Mouse (Mus musculus) gastrocnemius, postnatal 36 days (tissue): ENCODE measurements at regions not wholly inside any gene's neighbourhood (a gene's known extent, or its start where the extent isn't known, plus 50 kb on each side); places are given as distances from the start of the nearest gene placed in this dataset.

Experiments
- DNase-seq, 2 experiments: peaks; one replicate each; pipeline ENCODE4 v3.0.0; 2022
- intact Hi-C: fragments of 180-260 bp; cut with DNase I; formaldehyde crosslinking; loops from one replicate; pipeline ENCODE4 v1.15.1; 2025

- intact Hi-C loops = no loop called here
- no peak for DNase-seq
Measured at GRCm38 (mm10) chr7:70839190-70839589, 472.7 kb upstream of the Nr2f2 start.

DNA sequence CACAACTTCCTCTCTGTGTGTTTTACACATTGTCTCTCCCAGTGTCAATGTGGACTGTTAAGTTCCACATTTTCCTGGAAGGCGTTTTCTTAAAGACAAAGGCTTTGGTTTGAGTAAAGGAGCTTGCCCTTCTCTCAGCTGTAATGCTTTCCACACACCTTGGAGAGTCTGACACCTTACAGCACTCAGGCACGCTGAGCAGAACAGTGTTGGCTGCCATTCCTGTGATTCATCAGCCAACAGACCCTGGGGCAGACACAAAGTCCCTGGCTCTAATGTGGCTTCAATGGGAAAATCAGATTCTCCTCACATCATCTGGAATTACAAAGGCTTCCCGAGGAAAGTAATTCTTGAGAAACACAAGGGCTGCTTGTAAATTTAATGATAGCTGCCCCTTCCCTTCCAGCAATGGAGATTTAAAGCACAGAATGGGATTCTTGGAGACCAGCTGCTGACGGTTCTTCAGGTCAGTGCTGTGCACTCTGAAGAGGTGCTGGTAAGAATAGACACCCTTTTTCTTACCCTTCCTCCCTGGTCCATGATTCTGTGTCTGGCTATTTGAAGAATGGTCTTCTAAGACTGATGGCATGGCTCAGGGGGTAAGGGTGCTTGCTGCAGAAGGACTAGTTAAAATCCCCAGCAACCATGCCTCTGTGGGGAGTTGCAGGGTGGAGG, 468.4 kb upstream of the Nr2f2 start:
- no peak for DNase-seq
- intact Hi-C loops = no loop called here

DNA sequence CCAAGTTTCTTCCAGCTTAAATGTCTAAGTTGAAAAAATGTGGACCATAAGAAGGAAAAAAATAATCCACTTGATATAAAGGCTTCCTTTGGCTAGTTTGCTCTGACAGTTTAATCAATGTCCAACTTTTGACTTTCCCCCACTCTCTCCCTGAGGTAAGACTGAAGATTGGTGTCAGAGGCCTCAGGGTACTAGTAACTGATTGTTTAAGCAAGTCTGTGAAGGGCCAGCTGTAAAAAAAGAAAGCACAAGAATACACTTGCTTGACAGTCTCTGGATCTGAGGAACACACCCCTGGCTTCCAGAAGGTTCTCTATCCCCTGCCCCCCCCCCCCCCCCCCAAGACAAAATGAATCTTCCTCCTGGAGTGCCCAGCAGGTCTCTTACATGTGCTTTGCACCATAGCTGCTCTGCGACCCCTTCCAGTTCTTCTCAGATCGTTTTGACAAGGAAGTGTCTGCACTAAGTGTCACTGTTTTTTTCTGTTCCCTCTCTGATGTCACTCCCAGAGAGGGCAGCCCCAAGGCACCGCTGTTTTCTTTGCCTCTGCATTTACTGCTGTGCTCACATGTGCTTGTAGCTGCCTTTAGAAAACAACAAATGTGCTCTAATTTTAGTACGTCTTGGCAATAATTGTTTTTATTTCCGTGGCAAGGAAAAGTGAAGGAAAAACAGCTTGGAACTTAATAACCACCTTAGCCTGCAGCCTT, 462.1 kb upstream of the Nr2f2 start:
- intact Hi-C loops = no loop called here
- no peak for DNase-seq

GRCm38 (mm10) chr7:70826074-70826473, 459.5 kb upstream of the Nr2f2 start:
- intact Hi-C loops = no loop called here
- no peak for DNase-seq

GRCm38 (mm10) chr7:70823020-70823419, 456.5 kb upstream of the Nr2f2 start:
- no peak for DNase-seq
- intact Hi-C loops = no loop called here

- intact Hi-C loops = no loop called here
- DNase-seq = peak; percentile 34 to 41
Measured at GRCm38 (mm10) chr7:70822310-70822821, 455.8 kb upstream of the Nr2f2 start.

DNA sequence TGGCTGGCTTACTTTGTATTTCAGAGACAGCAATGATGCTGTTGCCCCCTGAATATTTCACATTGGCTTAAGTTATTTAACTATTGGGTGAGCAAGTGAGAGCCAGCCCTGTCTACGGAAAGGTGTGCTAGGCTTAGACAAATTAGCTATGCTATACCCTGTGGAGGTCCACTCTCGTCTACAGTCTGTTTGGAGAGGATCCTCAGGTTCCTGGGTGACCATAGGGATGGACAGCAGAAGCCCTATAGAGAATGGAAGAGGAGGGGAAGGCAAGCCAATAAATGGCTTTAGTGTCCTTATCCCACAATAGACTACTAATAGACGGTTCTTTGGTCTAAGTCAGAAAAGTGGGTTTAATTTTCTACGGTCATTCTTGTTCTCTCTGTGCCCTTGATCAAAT, 455.3 kb upstream of the Nr2f2 start:
- intact Hi-C loops = no loop called here
- DNase-seq = no peak

GRCm38 (mm10) chr7:70817347-70817913, 450.9 kb upstream of the Nr2f2 start:
- DNase-seq = no peak
- intact Hi-C loops = no loop called here

GRCm38 (mm10) chr7:70814391-70814790, 447.9 kb upstream of the Nr2f2 start:
- DNase-seq = no peak
- intact Hi-C loops = no loop called here

DNA sequence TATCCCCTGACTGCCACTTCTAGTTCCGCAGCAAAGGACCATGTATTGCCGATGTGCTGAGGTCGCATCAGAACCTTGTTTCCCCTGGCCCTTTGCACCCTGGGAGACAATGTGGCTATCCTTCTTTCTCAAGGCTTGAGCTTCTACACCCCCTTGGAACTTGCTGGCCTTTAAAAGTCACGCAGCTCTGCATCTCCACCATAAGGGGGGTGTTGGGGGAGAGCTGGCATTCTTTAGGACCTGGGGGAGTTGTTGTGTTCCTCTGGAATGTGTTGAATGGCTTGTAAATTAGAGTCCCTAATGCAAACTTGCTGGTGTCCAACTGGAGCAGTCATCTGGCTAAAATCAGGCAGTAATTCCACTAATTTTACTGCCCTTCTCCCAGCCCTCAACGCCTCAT, 446.6 kb upstream of the Nr2f2 start:
- intact Hi-C loops = no loop called here
- DNase-seq = no peak

- no peak for DNase-seq
- intact Hi-C loops = no loop called here
Measured at GRCm38 (mm10) chr7:70810411-70811090, 444.0 kb upstream of the Nr2f2 start.

- intact Hi-C loops = no loop called here
- DNase-seq = no peak
Measured at GRCm38 (mm10) chr7:70804281-70804680, 437.7 kb upstream of the Nr2f2 start.

- intact Hi-C loops = no loop called here
- DNase-seq = no peak
Measured at GRCm38 (mm10) chr7:70799976-70800375, 433.4 kb upstream of the Nr2f2 start.

DNA sequence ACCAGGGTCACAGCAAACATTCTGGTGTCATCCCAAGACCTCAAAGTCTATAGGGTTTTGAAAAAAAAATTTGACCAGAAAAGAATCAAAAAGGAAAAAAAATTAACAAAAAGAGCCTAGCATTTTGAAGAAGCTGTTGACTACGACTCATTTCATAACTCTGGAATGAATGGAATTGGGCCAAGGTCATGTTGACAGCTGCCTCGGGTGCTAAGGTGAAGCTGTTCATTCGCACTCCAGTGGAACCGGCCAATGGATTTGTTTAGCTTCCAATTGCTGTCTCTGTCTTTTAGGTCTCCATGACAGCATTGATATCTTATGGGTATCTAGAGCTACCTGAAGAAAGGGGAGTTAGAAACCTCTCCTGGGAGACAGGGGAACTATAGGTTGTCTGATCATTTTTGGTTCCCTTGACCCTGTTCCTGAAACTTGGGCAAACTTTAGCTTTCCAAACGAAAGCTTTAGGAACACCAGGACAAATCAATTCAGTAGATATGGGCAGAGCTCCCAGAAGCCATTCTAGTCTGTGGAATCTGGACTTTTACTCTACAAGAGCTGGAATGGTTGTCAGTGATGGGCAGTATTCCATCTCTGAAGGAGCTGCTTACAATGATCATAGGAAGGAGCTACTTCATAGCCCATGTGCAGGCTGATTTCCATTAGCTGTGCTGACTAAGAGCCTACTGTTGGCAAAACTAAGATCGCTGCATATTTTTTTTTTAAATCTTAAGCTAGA, 432.7 kb upstream of the Nr2f2 start:
- intact Hi-C loops = no loop called here
- no peak for DNase-seq

DNA sequence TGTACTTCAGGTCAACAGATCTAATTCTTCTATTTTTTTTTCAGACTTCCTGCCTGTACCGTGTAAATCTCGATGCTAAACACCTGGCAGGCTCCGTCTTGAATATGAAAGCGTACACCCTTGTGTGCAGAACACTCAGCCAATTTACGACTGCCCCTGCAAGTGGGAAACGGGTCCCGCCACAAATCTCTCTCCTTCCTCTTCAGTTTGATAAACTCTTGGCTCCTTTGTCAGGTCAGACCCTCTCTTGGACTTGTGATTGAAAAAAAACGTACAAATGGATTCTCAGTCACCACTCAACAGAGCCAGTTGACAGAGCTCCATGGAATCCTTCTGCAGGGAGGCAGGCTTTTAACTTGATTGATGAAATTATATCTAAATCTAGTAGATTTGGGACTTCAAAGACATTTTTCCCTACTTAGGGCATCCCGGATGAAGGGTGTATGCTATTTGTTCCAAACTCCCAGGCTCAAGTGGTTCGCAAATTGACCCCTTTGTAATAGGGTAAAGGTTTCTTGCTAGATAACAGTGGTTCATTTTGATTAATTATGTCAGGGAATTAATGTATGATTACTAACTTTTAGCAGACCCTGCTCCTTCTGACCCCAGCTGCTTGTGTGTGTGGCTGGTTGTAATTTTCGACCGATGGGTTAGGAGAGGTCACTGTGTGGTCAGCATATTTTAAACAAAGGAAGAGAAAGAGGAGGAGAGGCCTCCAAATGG, 429.7 kb upstream of the Nr2f2 start:
- intact Hi-C loops = no loop called here
- no peak for DNase-seq

GRCm38 (mm10) chr7:70788902-70789796, 422.6 kb upstream of the Nr2f2 start:
- intact Hi-C loops = no loop called here
- no peak for DNase-seq

GRCm38 (mm10) chr7:70787966-70788365, 421.4 kb upstream of the Nr2f2 start:
- DNase-seq = no peak
- intact Hi-C loops = no loop called here

DNA sequence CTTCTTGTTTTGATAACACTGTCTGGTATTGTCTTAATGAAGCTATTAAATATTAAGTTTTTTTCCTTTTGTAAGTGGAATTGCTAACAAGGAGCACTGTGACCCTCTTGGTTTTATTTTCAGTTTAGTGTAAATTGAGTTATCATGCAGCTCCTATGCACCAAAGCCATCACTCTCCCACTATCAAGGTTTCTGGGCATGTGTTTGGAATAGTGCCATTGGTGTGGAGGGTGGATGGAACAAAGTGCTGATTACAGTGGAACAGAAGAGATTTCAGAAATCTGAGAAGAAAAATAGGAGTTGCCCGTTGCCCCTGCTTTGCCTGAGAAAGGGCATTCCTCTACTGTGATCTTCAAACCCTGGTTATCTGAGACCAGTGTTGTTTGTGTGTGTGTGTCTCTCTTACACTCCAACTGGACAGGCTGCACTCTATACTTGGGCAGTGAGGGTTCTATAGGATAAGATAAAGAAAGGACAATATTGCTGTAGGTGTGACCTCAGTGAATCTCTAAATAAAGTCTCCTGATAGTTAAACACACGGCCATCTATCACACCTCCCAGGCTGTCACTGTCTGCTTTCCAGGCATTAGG, 414.3 kb upstream of the Nr2f2 start:
- intact Hi-C loops = no loop called here
- DNase-seq = no peak

DNA sequence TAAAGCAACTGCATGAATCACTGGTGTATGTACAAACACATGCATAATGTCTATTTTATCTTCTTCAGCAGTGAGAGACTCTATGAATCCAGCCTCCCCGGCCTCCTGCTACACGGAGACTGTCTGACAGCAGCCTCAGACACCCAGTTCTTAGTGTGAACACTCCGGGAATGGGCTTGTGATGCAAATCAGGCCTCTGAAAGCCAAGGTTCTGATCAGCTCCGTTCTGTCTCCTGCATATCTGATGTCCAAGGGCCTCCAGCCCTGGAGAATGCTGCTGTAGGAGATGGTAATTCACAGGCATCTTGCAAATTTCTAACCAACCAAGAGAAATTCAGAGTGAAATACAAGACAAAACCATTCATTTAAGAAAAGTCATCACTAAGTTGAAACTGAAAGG, 411.2 kb upstream of the Nr2f2 start:
- DNase-seq = no peak
- intact Hi-C loops = no loop called here
